Mouse (Mus musculus) adipocyte (in vitro differentiated cells): ENCODE measurements at regions not wholly inside any gene's neighbourhood (a gene's known extent, or its start where the extent isn't known, plus 50 kb on each side); places are given as distances from the start of the nearest gene placed in this dataset.

Source experiments
- DNase-seq: peaks from one replicate; pipeline ENCODE4 v3.0.0-alpha.2; 2016; ENCODE audit warnings: low spot score

DNA sequence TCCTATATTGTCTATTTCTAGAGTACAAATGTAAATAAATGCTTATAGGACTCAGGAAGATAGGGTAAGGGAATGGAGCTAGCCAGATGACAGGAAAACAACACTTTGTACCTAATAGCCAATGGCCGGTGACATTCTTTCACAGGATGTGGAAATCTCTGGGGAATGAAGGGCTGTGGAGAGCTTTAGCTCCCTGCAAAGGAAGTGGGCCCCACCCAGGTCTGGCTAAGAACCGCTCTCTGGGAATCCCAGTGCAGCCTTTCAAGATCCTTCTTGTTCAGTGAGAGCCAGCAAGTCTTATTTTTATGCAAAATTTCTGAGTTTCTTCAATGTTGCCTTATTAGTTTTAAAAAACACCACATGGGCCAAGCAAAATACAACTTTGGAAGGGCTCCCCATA lies 54.7 kb upstream of the Pappa2 start:
- no peak for DNase-seq

DNA sequence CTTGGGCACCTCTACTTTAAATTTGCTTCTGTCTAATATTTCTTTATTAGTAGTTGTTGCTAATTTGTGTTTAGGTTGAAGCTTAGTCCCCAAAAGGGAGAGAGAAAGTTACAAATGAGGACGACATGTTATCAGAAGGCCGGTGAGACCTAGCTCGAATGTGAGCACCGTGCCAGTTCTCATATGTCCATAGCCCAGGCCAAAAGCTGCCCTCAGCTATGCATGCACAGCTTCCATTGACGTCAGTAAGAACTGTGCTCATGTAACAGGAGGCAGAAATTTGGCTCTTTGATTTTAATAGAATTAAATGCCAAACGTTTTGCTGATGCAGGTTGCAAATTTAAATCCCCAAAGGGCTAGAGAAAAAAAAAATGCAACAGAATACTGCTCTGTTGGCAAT lies 56.1 kb upstream of the Pappa2 start:
- DNase-seq: no peak

- DNase-seq: no peak
These were observed 65.6 kb upstream of the Pappa2 start for GRCm38 (mm10) chr1:159045870-159046385.

DNA sequence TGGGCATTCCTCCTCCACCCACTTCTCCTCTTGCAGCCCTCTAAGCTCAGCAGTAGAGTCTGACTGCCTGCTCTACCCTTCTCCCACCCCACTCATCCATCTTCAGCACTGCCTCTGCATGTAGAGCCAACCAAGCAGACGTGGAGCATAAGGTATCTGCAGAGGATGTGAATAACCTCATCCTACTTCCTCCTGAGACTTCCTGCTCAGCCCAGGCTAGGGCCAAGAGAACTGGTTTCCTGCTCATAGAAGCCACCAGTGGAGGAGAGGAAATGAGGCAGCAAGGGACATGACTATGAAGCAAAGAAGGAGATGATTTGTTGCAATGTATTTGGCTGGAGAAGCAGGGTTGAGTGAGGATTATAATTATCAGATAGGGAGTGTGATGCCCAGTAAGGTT lies 84.7 kb upstream of the Pappa2 start:
- DNase-seq: no peak

DNA sequence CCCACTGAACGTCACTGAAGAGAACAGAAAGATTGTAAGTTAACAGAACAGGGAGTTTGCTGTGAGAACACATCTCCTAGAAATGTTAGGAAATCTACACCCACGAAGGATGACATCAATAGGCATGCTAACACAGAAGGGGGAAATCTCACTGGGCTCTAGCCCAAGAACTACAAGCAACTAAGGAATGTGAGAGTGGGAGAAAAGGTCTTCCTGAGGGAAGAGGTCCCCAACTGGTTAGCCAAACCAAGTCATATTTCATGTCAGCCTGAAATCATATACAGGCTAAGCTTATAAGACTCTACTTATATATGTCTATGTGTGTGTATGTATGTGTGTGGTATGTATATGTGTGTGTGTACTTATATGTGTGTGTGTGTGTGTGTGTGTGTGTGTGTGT lies 118.9 kb upstream of the Pappa2 start:
- DNase-seq: peak; percentile 4

DNA sequence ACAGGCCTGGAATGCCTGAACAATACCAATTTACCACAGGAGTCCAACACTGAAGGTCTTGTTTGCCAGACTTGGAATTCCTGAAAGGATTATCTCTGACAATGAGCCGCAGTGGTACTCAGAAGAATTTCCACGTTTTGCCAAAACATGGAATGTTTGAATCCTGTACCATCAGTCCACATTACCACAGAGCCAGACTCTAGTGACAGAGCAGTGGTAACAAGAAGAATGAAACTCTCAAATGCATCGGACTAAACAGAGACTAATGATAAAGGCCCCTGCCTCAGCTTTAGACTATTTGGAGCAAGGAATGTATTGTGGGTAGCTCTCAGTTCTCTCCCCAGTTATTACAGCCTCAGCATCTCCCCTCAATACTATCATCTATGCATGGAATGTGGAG lies 109.9 kb upstream of the Cop1 start:
- no peak for DNase-seq

DNA sequence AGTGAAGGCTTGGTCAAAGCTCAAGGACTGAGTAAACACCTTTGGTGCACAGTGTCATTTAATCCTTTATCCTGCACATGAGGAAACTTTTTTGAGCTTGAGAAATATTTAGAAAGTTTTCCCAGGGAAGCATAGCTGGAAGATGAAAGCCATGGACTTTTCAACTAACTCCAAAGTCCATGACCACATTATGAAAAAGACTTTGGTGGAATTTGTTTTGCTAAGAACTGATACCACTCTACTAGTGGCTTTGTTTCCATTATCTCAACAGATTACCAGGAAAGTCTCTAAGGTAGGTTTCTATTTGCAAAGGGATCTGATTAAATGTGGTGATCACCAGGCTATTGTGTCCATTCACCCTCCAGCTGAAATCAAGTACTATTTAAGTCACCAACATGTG lies 107.2 kb upstream of the Cop1 start:
- no peak for DNase-seq

DNA sequence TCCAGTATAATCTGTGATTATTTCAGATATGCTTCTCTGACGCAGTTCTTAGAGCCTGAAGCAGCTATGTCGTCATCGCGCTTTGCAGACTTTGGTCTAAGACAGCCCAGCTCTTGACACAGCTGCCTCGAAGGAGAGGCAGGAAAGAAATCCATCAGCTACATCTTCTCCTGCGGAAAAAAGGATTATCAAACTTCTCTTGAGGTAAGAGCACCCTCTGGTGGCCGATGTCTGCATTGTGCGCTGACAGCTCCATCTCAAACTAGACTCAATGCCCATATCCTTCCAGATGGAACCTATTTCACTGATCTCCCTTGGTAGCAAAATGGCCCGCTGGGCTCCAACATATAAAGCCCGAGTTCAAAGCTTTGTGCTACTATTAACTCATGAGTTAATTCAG lies 96.8 kb upstream of the Cop1 start:
- peak; percentile 85 for DNase-seq

DNA sequence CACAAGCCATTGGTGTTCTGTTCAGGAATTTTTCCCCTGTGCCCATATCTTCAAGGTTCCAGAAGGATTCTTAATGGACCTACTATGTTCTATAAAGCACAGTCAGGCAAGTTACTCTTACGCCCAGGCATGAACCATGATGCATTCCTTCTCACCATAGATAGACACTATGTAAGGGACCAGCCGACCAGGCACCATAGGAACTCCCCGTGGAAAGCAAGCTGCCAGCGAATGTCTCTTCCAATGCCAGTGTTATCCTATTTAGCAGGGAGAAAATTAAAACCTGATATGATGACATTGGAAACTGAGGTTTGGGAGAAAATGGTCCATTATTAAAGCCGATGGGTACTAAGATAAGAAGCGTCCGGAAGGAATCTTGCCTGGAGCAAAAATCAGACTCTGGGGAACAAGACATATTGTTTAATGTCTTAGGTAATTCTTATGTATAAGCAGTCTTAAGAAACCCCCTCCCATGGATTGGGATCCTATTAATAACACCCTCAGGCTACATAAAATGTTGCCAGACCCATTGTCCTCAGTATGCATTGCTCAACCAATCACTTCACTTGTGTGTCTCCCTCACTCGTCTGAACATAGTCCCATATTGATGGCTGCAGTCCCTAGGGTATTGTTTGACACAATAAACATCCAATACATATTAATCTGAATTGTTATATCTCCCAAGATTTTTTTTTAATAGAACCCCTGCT lies 84.2 kb upstream of the Cop1 start:
- DNase-seq: no peak

DNA sequence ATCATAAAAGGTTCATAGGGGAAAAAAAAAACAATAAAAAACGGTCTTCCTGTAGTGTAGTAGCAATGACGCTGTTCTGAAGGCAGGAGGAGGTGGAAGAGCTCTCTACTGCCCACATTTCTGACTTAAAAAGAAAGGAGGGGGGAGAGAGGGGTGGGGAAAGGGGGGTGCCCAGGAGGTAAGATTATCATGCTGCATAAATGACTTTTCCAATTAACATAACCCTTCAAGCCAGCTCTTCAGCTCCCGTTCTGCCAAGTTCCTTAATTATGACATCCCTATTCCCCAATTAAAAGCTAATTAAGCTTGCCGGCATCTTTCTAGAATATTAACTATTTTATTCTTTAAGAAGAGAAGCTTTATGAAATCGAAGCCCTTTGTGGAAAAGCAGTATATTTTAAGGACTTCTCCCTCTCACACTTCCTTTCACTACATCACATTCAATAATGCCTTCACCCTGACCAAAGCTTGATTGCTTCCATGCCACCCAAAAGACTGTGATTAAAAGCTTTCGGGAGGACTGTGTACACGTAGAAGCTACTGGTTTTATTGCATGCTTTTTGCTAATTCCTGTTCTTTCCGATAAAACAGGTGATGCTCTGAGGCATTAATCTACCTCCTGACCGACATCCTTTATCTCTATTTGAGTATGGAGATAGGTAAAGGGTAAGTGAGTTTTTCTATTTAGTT lies 83.5 kb upstream of the Cop1 start:
- no peak for DNase-seq

- no peak for DNase-seq
These were observed 82.9 kb upstream of the Cop1 start for GRCm38 (mm10) chr1:159149207-159149606.

DNA sequence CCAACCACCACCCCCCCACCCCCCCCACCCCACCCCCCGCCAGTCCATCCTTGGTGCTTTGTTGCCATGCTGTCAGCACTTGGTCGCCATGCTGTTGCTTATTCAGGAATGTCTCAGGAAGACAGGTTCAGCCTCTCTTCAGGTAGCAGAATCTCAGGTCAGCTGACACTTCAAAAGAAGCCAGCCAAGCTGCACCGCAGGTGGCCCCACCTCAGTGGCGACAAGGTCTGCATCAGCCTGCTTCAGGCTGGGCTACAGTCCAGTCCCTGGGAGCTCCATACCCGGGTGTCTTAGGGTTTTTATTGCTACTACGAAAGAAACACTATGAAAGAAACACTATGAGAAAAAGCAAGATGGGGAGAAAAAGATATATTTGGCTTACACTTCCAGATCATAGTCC lies 82.4 kb upstream of the Cop1 start:
- DNase-seq: no peak

DNA sequence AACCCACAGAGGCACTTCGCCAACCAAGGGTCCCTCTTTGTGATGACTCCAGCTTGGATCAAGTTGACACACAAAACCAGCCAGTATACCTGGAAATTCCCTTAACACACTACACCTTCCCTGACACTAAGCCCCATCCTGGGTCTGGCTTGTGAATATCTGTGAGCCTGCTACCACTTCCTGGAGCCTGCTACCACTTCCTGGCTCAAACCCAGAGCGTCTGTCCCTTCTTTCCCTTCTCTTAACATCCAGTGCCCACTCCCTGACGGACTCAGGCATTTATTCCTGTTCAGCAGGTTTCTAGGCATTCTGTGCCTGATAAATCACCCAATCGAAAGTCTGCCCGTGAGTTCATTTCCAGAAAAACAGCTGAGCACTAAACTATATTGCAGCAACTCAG lies 81.8 kb upstream of the Cop1 start:
- DNase-seq: no peak

DNA sequence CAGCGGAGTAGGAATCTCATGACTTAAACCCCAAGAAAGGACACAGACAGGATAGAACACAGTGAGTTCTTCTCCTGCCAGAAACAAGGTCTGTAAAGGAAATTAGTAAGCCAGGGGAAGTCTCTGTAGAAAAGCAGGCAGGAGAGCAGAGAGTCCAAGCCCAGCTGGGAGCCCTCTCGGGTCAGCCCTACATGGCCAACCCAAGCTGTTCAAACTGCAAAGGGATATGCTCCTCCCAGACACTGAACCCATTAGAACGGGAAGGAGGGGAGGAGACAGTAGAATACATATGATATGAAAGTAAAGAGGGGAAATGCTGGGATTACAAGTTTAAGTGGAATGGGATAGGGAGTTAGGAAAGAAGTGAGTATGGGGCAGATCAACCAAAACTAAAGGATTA lies 75.7 kb upstream of the Cop1 start:
- no peak for DNase-seq

DNA sequence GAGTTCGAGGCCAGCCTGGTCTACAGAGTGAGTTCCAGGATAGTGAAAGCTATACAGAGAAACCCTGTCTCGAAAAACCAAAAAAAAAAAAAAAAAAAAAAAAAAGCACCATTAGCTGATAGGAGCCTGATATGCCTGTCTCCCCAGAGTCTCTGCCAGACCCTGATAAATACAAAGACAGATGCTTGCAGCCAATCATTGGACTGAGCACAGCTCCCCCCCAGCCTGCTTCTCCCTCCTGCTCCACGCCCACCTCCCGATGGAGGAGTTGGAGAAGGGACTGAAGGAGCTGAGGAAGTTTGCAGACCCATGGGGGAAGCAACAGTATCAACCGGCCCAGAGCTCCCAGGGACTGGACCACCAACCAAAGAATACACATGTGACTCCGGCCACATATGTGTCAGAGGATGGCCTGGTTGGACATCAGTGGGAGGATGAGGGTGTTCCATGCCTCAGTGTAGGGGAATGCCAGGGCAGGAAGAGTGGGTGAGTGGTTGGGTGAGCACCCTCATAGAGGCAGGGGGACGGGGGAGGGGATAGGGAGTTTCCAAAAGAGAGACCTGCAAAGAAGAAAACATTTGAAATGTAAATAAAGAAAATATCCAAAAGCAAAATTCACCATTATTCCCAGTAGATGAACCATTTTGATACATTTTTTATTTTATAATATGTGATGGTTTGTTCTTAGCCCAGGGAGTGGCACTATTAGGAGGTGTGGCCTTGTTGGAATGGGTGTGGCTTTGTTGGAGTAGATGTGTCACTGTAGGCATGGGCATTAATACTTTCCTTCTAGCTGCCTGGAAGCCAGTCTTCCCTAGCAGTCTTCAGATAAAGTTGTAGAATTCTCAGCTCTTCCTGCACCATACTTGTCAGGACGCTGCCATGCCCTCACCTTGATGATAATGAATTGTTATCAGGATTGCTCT lies 71.8 kb upstream of the Cop1 start:
- no peak for DNase-seq

DNA sequence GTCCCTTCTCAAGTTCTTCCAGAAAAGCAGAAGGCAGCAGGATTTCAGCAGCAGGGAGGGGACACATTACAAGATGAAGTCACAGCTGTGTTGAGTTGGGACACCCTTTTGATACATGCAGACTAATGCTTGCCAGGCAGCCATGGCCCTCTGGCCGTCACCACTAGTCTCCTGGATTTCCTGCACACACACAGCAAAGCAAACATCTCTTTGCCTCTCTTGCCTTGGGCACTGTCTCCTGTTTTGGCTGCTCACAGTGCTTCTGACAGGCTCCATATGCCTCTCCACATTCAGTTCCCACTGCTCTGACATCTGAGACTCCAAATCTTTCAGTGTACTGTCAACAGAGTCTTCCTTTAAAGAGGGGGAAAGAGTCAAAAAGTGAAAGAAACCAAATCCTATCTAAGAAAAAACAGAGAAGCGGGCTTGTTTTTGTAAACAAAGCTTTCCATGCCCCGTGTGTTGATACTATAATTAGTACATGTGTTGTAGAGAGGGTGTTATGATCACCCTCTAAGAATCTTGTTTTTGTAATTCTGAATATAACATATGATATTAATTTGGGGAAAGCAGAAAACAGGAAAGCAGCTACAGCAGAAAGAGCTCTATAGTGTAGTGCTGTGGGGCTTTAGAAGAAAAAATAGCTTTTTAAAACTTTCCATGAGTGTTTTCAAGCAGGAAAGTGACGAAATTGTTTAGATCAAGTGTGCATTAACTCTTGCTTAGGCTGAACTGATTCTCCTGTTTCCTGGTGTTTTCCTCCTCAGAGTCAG lies 68.8 kb upstream of the Cop1 start:
- DNase-seq: peak; percentile 12

- no peak for DNase-seq
These were observed 50.1 kb upstream of the Cop1 start for GRCm38 (mm10) chr1:159182031-159182430.
